Mouse (Mus musculus) E14TG2a.4 (cell line): ENCODE measurements around the gene Ppm1b.

Experiments
- CTCF ChIP-seq: conservative IDR thresholded peaks from 2 replicates; pipeline ENCODE4 v1.5.1; 2014; ENCODE audit warnings: low read length
- POU5F1 ChIP-seq: IDR thresholded peaks from 2 replicates; pipeline ENCODE4 v1.6.1; 2014; ENCODE audit warnings: low read length, borderline replicate concordance

- TF ChIP-seq CTCF (no peak), POU5F1 (no peak)
Observed at GRCm38 (mm10) chr17:85038761-85039160, 82.2 kb downstream of the Ppm1b start.
